Mouse (Mus musculus): ENCODE results near the gene Tiparp. TPM values are rescaled to one million over a fixed set of nuclear protein-coding genes. Genes with fewer than 3 reads are reported as not detected.

The Tiparp gene
- 10 to 100 TPM; 12.2 to 16.6 TPM for total RNA-seq (2021)

DNA sequence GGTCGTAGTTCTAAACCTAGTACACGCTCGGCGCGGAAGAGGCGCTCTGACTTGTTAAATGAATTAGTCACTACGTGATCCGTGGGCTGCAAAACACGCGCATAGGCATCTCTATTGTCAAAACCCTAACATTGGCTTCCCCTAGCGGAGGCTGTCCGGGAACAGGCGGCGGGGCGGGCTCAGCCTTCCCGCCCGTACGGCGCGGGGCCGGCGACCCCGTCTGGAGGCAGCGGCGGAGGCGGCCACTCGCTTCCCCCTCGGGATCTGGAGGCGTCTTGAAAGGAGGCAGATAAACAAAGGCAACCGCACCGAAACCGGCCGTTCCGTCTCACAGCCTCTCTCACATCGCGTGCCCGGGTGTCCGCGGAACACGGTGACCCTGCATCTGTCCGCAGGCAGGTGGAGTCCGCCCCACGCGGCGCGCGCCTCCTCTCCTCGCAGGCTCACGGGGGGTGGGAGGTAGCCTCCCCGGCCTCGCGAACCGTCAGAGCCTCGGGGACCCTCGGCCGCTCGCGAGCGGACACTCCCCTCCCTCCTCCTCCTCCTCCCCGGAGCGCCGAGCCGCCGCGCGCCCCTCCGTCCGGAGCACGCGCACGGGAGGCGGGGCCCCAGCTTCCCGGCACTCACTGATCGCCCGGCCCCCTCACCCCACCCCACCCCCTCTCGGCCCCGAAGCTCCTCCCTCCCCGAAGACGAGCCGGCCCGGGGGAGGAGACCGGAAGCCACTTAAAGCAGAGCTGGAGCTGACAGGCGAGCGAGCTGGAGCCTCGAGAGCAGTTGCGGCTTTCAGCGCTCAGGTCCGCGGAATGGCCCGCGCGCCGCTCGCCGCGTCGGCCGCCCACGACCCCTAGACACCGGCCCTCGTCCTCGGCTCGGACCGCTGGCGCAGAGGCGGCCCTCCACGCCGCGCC lies at the start of gene Tiparp:
Gene Tiparp, plus strand, starts transcription at position 720 of the 911 bp plus-strand sequence.
- peak; percentile 87 to 92 for DNase-seq (ENCODE audit: low spot score in 2 of 2)
- intact Hi-C loops (cut with DNase I) = loop anchor here (1.0 to 2.0 kb wide), 6 partner anchors 57 to 401 kb away; partner anchors contain the start of gene Ssr3

DNA sequence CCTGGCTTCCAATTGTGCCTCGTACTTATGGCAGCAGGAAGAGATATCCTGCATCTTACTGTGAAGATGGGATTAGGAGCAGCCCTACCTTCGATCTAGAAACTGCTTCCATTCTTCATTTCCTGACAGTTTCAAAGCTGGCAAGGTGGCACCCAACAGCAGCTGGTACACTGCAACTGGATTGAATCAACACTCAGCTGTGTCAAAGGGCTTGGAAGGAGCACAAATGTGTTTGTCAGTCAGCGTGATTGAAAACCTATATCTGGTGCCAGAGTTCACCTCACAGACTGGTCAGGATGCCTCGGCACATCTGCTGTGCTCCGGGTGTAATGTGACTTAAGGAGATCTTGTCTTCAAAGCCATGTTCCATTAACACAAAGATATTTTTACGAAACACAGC lies 47.5 kb upstream of the Tiparp start:
- no peak for DNase-seq (ENCODE audit: low spot score in 2 of 2)
- intact Hi-C loops (cut with DNase I) = no loop called here

DNA sequence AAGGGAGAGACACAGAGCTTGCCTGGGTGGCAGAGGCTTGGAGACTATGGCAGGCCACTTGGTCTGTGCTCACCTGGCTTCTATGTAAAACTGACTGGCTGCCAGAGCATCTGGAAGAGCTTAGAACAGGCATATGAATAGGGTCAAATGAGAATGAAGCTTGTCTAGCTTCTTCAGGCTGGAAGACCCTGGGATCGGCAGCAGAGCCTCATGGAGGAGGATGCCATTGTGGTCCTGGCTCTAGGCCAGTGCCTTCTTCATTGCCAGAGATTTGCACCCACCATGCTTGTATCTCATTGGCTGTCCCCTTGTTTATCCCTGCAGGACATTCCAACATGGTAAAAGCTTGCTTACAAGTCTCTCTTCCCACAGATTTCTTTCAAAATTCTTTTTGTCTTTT lies 45.9 kb upstream of the Tiparp start:
- DNase-seq (ENCODE audit: low spot score in 2 of 2) = no peak
- intact Hi-C loops (cut with DNase I) = no loop called here

DNA sequence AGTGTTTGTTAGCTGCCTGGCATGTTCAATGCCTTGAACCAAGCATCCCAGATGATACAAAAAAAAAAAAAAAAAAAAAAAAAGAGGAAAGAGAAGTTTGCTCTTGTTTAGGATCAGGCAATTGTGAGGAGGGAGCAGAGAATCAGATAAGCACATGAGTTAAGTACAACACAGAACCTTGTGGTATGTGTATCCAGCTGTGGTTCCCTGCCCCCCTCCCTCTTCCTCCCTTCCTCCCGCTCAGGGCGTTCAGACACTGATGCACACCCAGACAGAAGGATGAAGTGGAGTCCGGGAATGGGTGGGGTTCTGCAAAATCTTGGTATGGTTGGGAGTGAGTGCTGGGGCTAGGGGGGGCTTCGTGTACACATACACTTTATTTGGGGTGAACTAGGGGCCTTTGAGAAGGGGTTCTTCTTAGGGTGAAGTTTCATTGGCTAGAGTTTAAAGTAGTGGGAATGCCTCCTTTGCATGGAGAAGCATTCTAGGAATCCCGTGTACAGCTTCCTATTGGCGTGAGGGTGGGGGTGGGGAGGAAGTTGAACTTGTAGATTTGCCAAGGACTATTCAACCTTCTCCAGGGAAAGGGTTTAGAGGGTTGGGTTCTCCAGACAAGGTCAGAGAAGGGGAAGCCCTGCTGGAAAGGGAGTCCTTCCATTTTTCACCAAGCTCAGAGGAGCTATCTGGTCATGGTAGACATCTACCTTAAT lies 45.4 kb upstream of the Tiparp start:
- intact Hi-C loops (cut with DNase I) = no loop called here
- DNase-seq (ENCODE audit: low spot score in 2 of 2) = no peak

DNA sequence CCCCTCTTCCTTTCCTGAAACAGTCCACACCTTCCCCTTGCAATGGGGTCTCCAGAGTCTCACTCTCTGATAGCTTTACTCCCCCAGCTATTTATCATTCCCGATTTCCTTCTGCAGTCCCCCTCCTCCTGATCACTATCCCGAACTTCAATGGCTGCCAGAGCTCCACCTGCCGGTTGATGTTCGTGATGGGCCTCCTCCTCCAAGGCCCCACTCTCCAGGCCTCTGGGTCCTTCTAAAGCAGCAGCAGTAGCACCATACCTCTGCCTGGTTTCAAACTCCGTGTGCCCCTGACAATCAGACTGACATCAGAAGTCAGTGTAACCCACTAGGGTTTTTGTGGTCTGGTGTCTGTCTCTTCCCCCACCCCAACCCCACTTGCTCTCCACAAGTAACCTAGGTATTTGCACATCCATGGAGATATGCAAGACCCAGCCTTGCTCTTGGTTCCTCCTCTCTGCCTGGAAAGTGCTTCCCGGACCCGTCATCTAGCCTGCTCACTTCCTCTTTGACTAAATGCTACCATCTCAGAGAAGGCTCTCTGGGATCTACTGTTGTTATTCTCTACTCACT lies 44.0 kb upstream of the Tiparp start:
- no peak for DNase-seq (ENCODE audit: low spot score in 2 of 2)
- intact Hi-C loops (cut with DNase I) = no loop called here

DNA sequence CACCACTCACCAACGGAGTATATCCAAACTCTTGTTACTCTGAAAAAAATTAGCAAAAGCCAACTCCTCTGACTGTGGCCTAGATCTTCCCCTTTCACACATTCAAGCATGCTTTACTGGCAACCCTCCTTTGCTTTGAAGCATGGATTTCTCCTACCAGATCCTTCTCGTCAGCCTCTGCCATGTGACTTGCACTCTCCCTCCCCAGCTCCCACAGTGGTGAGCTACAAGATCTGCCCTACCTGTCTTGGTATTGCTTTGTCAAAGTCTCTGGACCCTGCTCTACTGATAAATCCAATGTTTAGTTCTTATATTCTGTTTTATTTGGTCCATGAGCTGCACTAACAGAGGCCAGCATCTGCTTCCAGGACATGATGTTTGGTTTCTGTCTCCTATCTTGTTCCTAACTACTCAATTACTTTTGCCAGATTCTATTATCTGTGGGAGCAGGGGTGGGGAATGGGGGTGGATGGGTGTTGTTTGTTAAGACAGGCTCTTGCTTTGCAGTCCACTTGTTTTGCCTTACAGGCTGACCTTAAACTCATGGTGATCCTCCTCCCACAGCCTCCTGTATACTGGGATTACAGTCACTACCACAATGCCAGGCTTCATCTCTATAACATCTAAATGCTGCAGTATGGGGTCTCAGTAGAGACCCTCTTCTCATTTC lies 40.7 kb upstream of the Tiparp start:
- intact Hi-C loops (cut with DNase I) = no loop called here
- no peak for DNase-seq (ENCODE audit: low spot score in 2 of 2)

DNA sequence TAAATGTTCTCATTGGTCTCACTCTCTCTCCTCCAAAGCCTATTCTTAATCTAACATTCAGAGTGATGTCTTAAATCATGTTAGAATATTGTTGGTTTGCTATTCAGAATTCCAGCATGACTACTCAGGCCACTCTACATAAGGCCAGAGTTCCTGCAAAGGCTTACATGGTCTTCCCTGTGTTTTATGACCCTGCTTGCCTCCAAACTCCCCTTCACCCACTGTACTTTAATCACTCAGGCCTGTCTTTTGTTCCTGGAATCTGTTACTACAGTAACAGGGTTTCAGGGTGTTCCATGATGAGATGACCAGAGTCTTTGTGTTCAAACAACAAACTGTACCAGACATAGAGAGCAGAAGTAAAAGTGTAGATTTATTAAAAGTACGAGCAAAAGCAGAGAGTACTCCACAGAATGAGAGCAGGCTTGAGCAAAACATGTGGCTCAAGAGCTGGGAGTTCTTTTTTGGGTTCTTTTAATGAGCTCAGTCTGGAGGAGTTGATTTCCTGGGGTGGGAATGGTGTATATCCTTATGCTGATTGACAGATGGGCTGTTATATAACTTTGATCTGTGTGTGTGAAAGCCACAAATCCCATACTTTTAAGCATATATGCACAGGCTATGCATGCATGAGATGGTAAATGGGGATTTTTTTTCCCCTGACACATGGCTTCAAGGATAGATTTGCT lies 39.5 kb upstream of the Tiparp start:
- intact Hi-C loops (cut with DNase I) = no loop called here
- peak; percentile 4 to 64 for DNase-seq (ENCODE audit: low spot score in 2 of 2)

DNA sequence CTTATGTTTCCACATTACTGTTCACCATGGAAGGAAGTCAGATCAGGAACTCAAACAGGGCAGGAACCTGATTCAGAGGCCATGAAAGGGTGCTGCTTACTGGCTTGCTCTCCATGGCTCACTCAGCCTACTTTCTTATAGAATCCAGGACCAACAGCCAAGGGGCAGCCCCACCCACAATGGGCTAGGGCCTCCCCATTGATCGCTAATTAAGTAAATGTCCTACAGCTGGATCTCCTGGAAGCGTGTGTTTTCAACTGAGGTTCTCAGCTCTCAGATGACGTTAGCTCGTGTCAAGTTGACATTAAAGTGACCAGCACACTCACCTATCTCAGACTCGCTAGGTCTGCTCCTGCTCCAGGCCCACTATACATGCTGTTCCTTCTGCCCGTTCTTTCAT lies 38.6 kb upstream of the Tiparp start:
- intact Hi-C loops (cut with DNase I) = no loop called here
- DNase-seq (ENCODE audit: low spot score in 2 of 2) = no peak

DNA sequence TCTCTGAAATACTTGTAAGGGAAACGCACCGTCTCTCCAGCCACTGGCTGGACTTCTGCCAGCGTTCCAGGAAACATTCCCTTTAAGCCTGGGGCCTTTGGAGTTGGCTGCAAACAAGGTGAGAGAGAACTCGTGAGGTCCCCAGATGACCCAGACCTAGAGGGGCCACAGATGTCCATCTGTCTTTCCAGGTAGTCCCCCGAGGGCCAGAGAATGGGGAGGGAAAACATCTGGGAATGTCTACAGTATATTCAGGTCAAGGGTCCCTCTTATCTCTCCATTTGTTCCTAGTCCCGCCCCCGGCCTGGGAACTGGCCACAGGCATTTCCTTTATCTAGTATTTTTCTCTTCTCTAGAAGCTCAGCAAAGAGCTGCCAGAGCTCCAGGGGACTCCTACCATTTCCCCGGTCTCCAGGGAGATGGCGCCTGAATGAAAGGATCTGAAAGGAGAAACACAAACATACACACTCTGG lies 33.9 kb upstream of the Tiparp start:
- peak in 1 of 2 experiments; percentile 41 for DNase-seq (ENCODE audit: low spot score in 2 of 2)
- intact Hi-C loops (cut with DNase I) = no loop called here

DNA sequence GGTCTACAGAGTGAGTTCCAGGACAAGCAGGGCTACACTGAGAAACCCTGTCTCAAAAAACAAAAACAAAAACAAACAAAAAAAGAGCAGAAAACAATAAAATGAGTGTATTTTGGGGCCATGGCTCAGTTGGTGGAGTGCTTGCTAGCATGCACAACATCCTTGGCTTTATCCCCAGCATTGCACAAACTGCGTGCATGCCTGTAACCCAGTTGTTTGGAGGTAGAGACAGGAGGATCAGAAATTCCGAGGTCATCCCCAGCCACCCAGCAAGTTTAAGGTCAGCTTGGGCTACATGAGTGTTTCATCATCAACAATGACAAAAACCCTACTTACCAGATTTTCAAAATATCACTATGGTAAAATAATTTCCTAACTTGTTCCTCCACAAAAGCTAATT lies 20.4 kb upstream of the Tiparp start:
- intact Hi-C loops (cut with DNase I) = no loop called here

DNA sequence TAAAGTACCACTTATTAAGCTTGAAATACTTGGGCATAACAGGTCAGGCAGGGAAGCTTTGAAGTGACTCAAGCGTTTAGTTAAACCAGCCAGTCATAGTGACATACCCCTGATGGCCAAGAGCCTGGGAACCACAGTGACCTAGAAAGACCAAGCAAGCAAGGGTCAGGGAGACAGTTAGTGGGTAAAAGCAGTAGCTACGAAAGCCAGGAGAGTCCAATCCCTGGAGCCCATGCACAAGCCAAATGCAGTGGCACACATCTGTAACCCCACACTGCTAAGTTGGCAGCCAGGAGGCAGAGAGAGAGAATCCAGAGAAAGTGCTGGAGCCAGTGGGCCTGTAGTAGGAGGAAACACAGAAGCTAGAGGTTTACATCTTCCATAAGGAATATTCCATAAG lies 17.6 kb upstream of the Tiparp start:
- DNase-seq (ENCODE audit: low spot score in 2 of 2) = no peak
- intact Hi-C loops (cut with DNase I) = no loop called here

More for the DNA sequence above, 20.4 kb upstream of the Tiparp start:
- no peak for DNase-seq (ENCODE audit: low spot score in 2 of 2)

DNA sequence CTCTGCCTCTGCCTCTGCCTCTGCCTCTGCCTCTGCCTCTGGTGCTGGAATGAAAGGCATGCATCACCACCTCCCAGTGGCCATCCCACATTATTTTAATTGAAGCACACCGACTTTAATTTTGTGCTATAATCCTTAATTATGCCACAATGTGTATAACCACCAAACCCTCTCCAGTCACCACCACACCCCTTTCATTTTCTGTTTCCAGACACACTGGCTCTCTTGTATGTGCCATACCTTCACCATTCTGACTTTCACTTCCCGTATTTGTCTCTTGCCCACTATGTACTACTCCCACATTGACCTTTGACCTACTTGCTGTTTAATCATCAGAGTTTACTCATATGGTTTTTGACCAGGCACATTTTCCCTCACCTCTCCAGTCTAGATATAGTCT lies 12.5 kb upstream of the Tiparp start:
- no peak for DNase-seq (ENCODE audit: low spot score in 2 of 2)
- intact Hi-C loops (cut with DNase I) = no loop called here

DNA sequence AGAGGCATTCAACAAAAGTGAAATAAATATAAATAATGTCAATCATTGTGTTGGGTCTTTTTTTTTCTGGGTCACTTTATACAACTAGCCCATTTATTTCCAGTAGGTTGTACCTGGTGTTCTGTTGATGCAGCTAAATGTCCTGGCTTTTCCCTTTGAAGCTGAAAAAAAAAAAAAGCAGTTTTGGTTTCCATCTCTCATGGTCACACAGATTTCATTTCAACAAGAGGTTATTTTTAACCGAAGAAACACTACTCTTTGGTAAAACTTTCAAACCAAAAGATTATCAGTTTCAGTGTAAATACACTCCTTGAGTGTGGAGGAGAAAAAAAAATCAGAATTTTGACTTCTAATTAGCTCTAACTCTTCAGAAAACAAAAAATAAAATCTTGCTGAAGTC lies 11.7 kb upstream of the Tiparp start:
- no peak for DNase-seq (ENCODE audit: low spot score in 2 of 2)
- intact Hi-C loops (cut with DNase I) = no loop called here

DNA sequence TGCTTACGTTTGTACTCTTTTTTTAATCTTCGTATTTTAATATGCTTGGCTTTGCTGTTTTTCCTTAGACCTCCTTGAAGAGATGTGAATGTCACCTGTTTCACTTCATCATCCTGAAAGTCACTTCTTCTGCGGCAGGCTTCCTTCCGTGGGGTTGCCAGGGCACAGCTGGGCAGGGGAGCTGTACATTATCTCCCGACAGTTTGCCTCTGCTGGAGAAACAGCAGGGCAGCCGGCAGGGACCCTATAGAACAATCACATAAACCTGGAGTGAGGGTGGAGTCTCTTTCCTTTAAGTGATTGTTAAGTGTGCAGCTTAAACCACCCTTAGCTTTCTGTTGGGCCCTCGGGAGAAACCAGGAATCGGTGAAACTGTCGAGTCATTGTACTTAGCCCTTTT lies 11.1 kb upstream of the Tiparp start:
- intact Hi-C loops (cut with DNase I) = no loop called here
- DNase-seq (ENCODE audit: low spot score in 2 of 2) = no peak

DNA sequence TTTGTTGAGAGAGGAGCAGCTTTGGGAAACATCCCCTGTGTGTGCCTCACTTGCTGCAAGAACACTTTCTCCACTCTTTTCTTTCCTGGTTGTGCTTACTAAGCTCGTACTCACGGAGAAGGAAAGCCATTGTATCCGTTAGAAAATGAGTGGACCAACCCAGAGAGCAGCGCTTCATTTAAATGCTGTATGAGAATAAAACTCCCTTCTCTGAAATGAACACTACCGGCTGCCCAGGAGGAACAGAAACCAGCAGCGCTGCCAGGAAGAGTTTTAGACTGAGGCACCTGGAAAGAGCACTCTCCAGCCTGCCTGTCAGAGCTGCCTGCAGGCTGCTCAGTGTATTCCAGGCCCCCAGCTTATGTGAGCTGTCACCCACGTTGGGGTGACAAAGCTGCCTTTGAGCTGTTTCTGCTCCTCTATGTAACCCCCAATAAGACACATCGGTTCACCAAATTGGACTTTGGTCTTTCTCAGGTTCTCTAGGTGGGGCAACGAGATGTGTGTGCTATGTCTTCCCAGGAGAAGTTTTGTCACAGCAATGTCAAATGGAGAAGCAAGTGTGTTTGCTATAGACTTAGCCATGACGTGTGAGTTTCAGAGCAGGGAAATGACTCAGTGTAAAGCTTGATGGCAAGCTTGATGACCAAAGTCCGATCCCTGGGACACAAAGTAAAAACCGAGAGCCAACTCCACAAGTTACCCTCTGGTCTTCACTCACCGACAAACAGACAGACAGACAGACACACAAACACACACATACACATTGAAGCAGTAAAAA lies 10.3 kb upstream of the Tiparp start:
- intact Hi-C loops (cut with DNase I) = no loop called here
- no peak for DNase-seq (ENCODE audit: low spot score in 2 of 2)

DNA sequence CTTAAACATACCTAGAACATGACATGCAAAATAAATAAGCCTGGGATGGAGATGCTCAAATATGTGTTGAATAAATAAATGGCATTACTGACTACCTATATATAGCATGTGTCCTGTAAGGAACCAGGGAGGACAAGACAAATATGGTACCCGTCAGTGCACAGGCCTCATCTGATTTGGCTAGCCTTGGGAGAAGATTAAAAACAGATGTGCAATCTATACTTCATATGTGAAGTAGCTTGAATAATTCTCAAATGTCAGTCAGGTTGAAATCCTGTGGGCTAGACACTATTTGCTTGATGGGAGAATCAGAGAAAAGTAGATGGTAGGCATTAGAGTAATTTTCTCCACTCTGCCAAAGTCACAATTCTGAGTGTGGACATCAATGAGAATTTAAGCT lies 6.8 kb upstream of the Tiparp start:
- intact Hi-C loops (cut with DNase I) = no loop called here
- no peak for DNase-seq (ENCODE audit: low spot score in 2 of 2)

DNA sequence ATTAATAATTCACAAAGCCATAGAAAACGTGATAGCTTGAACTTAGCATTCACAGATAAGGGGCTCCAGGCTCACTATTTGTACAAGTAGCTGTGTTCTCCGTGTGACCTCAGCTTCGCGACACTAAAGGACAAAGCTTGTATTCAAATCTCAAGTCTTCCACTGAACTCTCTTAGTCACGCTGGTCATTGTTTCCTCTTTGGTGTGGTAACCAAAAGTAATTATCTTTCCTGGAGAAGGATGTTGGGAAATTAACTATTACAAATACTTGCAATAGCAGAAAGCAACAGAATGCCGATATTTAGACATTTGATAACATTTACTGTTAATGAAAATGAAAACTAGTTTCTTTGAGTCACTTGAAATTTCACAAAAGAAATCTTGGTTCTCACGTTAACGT lies 4.8 kb upstream of the Tiparp start:
- intact Hi-C loops (cut with DNase I) = no loop called here
- no peak for DNase-seq (ENCODE audit: low spot score in 2 of 2)

DNA sequence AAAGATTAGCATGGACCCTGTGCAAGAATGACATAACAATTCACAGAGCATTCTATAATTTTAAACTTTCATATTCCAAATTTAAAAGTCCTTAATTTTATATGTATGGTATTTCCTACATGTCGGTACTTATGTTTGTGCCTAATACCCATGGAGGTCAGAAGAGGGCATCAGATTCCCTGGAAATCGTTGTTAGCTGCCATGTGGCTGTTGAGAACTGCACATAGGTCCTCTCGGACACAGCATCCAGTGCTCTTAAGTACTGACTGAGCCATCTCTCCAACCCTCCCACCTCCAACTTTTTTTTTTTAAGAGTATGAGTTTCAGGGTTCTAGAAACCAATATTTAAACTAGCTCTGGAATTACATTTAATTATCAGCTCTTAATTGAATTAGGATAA lies 2.5 kb upstream of the Tiparp start:
- intact Hi-C loops (cut with DNase I) = no loop called here

DNA sequence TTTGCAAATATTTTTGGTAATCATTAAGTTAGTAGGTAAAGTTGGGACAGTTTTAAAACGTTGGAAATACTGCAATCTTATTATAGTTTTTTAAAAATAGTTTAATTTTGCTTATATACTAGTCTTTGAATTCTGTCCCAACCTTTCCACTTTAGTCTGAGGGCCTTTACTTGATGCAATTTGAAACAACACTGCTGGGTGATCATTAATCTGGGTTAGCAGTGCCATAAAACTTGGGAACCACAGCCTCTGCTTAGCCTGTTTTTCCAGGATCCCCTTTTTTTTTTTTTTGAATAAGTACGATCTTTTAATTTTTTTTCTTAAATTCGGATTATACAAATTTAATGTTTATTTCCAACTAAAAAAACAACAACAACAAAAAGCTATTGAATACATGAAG lies 1.0 kb upstream of the Tiparp start:
- intact Hi-C loops (cut with DNase I) = no loop called here
- no peak for DNase-seq (ENCODE audit: low spot score in 2 of 2)

More for the DNA sequence above, 2.5 kb upstream of the Tiparp start:
- no peak for DNase-seq (ENCODE audit: low spot score in 2 of 2)

Data from left cerebral cortex, postnatal 25 days (tissue).